Mouse (Mus musculus) bone marrow, adult 2 months (tissue): ENCODE measurements around the gene Rbm18.

ENCODE experiments used
- CTCF ChIP-seq: fragments of 200-500 bp; IDR thresholded peaks from 2 replicates; pipeline ENCODE4 v1.5.1; 2011; ENCODE audit warnings: low read length, control low read depth; ENCODE audit not compliant: control insufficient read depth, insufficient read depth
- POLR2A ChIP-seq: fragments of 200-500 bp; IDR thresholded peaks from 2 replicates; pipeline ENCODE4 v1.6.1; 2011; ENCODE audit warnings: low read depth, mild to moderate bottlenecking, control low read depth, low read length, borderline replicate concordance; ENCODE audit not compliant: control insufficient read depth

- TF ChIP-seq CTCF, result no peak
- TF ChIP-seq POLR2A, result no peak
Measured at GRCm38 (mm10) chr2:36075210-36075609, 61.4 kb downstream of the Rbm18 start.
